In genomic region chr9:95405511-95405945, GRCm38 (mm10) we compare ENCODE assay signal across 9 mouse cellular contexts. TPM values are rescaled to one million over a fixed set of nuclear protein-coding genes. Genes with fewer than 3 reads are reported as not detected.
DNase-seq lines count a peak whose midpoint lies in the region; ATAC-seq lines count a peak whose summit lies in the region.
"Had no signal": no experiment of that assay in that cellular context is flagged by ENCODE, and none has a peak within 500 bp of the region (broad histone marks: within the 10 kb centered on the region; RNA-seq: fewer than 3 reads in every experiment).

No protein-coding gene starts in this region.

- no peaks in the 10 kb centered on the region for H3K27me3 ChIP-seq in forebrain, embryonic 14.5 days (replicated peaks; ENCODE audit: control insufficient read depth, insufficient read depth, low read length)
- H3K27me3 ChIP-seq in liver, embryonic 13.5 days = peaks cover 66% of the 10 kb centered on the region
- H3K27me3 ChIP-seq in neural tube, embryonic 12.5 days (replicated peaks) = 0 out of 2 replicates have a peak, but pooled peaks cover 6% of the 10 kb centered on the region
- H3K27me3 ChIP-seq: CH12.LX had no signal

- ATAC-seq in forebrain, embryonic 14.5 days = peak; percentile 41
- 0 out of 2 replicates have a peak, but pooled peaks have one; percentile 33 for ATAC-seq in liver, embryonic 13.5 days (ENCODE audit: low read depth)
- ATAC-seq in neural tube, embryonic 12.5 days (ENCODE audit: low FRiP score, low read depth) = peak; percentile 23

- under 1% methylated on average over 29 of the region's 30 CpGs for WGBS in forebrain, embryonic 14.5 days
- WGBS in liver, embryonic 13.5 days (ENCODE audit: insufficient replicate concordance) = 1% methylated on average over 30 of the region's 30 CpGs
- 1% methylated on average over 30 of the region's 30 CpGs for WGBS in neural tube, embryonic 12.5 days

- peaks cover 16% of the 10 kb centered on the region for H3K4me1 ChIP-seq in forebrain, embryonic 14.5 days (ENCODE audit: control insufficient read depth, insufficient read depth, low read length)
- peaks cover 10% of the 10 kb centered on the region; the same call in 1 of the 2 replicates for H3K4me1 ChIP-seq in liver, embryonic 13.5 days (replicated peaks)
- peaks cover 17% of the 10 kb centered on the region for H3K4me1 ChIP-seq in neural tube, embryonic 12.5 days

- DNase-seq in retina, postnatal 1 day = peak; percentile 72
- DNase-seq in retina, embryonic 14.5 days (ENCODE audit: low spot score) = no peak
- peak; percentile 80 for DNase-seq in forebrain, embryonic 14.5 days (ENCODE audit: low spot score)
- peak; percentile 73 to 77 for DNase-seq in heart, postnatal 10 days
- peak; percentile 62 to 84 for DNase-seq in kidney, postnatal 36 days
- DNase-seq in liver, embryonic 13.5 days = peak; percentile 15
- peak; percentile 38 for DNase-seq in testis, postnatal 14 days (ENCODE audit: low spot score)

- peak overlapping the region; percentile 99 for H3K4me2 ChIP-seq in forebrain, embryonic 14.5 days (ENCODE audit: low read length)
- peak overlapping the region; percentile 70 for H3K4me2 ChIP-seq in liver, embryonic 13.5 days
- H3K4me2 ChIP-seq in neural tube, embryonic 12.5 days (replicated peaks) = peak overlapping the region; percentile 98

- no peaks in the 10 kb centered on the region for H3K36me3 ChIP-seq in forebrain, embryonic 14.5 days (ENCODE audit: control insufficient read depth, insufficient read depth, low read length)
- H3K36me3 ChIP-seq in liver, embryonic 13.5 days = no peaks in the 10 kb centered on the region
- no peaks in the 10 kb centered on the region for H3K36me3 ChIP-seq in neural tube, embryonic 12.5 days

- intact Hi-C loops in heart, postnatal 10 days (cut with DNase I) = loop anchor here (2.0 to 5.0 kb wide), 4 partner anchors 218 to 667 kb away; no protein-coding TSS in a partner anchor

- H3K27ac ChIP-seq in forebrain, embryonic 14.5 days (ENCODE audit: low read depth, low read length) = peak overlapping the region; percentile 60; the same call in 1 of the 2 replicates
- no peak overlapping the region for H3K27ac ChIP-seq in liver, embryonic 13.5 days
- H3K27ac ChIP-seq in neural tube, embryonic 12.5 days = no peak overlapping the region

- peak overlapping the region; percentile 82 for H3K9ac ChIP-seq in forebrain, embryonic 14.5 days (ENCODE audit: low read length)
- 0 out of 2 replicates have a peak overlapping the region, but pooled peaks have one; percentile 26 for H3K9ac ChIP-seq in liver, embryonic 13.5 days
- H3K9ac ChIP-seq in neural tube, embryonic 12.5 days = peak overlapping the region; percentile 81

- peak overlapping the region; percentile 79 for H3K4me3 ChIP-seq in forebrain, embryonic 14.5 days (ENCODE audit: low read depth, low read length)
- H3K4me3 ChIP-seq in liver, embryonic 13.5 days (replicated peaks) = peak overlapping the region; percentile 53
- peak overlapping the region; percentile 76 for H3K4me3 ChIP-seq in neural tube, embryonic 12.5 days

- no peaks in the 10 kb centered on the region for H3K9me3 ChIP-seq in forebrain, embryonic 14.5 days (replicated peaks; ENCODE audit: control insufficient read depth, low read length)
- H3K9me3 ChIP-seq in liver, embryonic 13.5 days (replicated peaks) = no peaks in the 10 kb centered on the region
- no peaks in the 10 kb centered on the region for H3K9me3 ChIP-seq in neural tube, embryonic 12.5 days

RNA-seq across cellular contexts. Expression of gene Chst2, which starts 1.0 kb away (rescaled TPM):
- polyA plus RNA-seq in forebrain, embryonic 14.5 days (2014; fragmentation: Nextera tagmentation; extraction: Ambion mirVana) = 10.2 and 13.1 TPM in 2 replicates
- 1 to 10 TPM; 3.3 to 4.3 TPM for total RNA-seq in heart, postnatal 10 days (2021)
- polyA plus RNA-seq in liver, embryonic 13.5 days (2015; fragmentation: Nextera tagmentation; extraction: Ambion mirVana) = 0.39 and 0.42 TPM in 2 replicates
- polyA plus RNA-seq in neural tube, embryonic 12.5 days (2016; fragmentation: Nextera tagmentation; extraction: Ambion mirVana) = 6.5 and 8.2 TPM in 2 replicates
- total RNA-seq: CH12.LX had no signal

Comparison
In these comparisons a context has a peak if more than half of its experiments do, and no peak if none do; other contexts are left out.
1. H3K9ac ChIP-seq: peak in every context shown above with its lines; median percentile 82 in forebrain, embryonic 14.5 days; 81 in neural tube, embryonic 12.5 days; 26 in liver, embryonic 13.5 days.